In the genomic region with DNA sequence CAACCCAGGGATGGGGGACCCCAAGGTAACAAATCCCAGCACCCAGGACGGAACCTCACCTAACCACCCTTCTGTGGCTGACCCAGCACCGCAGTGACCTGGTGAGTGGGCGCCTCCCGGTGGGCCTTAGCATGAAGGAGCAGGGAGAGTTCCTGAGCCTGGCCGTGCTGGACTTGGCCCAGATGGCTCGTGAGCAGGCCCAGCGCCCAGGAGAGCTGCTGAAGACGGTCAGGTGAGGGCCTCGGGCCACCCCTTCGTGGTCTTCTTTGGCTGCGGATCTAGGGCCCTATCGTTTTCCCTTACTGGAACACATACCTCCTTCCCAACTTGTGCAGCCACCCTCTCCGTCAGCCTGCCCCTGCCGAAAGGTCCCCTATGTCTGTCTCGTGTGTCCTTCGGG, we compare ENCODE assay signal across 8 mouse cellular contexts. TPM values are rescaled to one million over a fixed set of nuclear protein-coding genes. Genes with fewer than 3 reads are reported as not detected.
DNase-seq lines count a peak whose midpoint lies in the region; ATAC-seq lines count a peak whose summit lies in the region.

No protein-coding gene starts in this region.

- peak overlapping the region; percentile 18 for H3K9ac ChIP-seq in heart, embryonic 15.5 days
- peak overlapping the region; percentile 28; the same call in 1 of the 2 replicates for H3K9ac ChIP-seq in embryonic facial prominence, embryonic 12.5 days
- H3K9ac ChIP-seq in hindbrain, embryonic 16.5 days (ENCODE audit: low read depth, low read length), result peak overlapping the region; percentile 63
- no peak overlapping the region for H3K9ac ChIP-seq in midbrain, embryonic 15.5 days

- H3K27me3 ChIP-seq in heart, embryonic 15.5 days, result peaks cover 61% of the 10 kb centered on the region
- peaks cover 89% of the 10 kb centered on the region for H3K27me3 ChIP-seq in embryonic facial prominence, embryonic 12.5 days
- peaks cover 63% of the 10 kb centered on the region for H3K27me3 ChIP-seq in hindbrain, embryonic 16.5 days (replicated peaks; ENCODE audit: control insufficient read depth, insufficient read depth, low read length)
- peaks cover 69% of the 10 kb centered on the region for H3K27me3 ChIP-seq in midbrain, embryonic 15.5 days (replicated peaks)

- peak overlapping the region; percentile 45 for H3K4me3 ChIP-seq in heart, embryonic 15.5 days
- H3K4me3 ChIP-seq in embryonic facial prominence, embryonic 12.5 days, result peak overlapping the region; percentile 20
- H3K4me3 ChIP-seq in hindbrain, embryonic 16.5 days (ENCODE audit: low read length), result peak overlapping the region; percentile 42
- peak overlapping the region; percentile 29 for H3K4me3 ChIP-seq in midbrain, embryonic 15.5 days

- WGBS in heart, embryonic 15.5 days, result 35% methylated on average over 16 of the region's 16 CpGs
- WGBS in embryonic facial prominence, embryonic 12.5 days, result 10% methylated on average over 16 of the region's 16 CpGs
- 17% methylated on average over 16 of the region's 16 CpGs for WGBS in hindbrain, embryonic 16.5 days
- 15% methylated on average over 16 of the region's 16 CpGs for WGBS in midbrain, embryonic 15.5 days

- H3K4me1 ChIP-seq in heart, embryonic 15.5 days (replicated peaks), result peaks cover 40% of the 10 kb centered on the region
- H3K4me1 ChIP-seq in embryonic facial prominence, embryonic 12.5 days, result peaks cover 18% of the 10 kb centered on the region
- H3K4me1 ChIP-seq in hindbrain, embryonic 16.5 days (ENCODE audit: control insufficient read depth, insufficient read depth, low read depth, low read length), result peaks cover 20% of the 10 kb centered on the region
- H3K4me1 ChIP-seq in midbrain, embryonic 15.5 days, result peaks cover 28% of the 10 kb centered on the region

- peak overlapping the region; percentile 77 for H3K4me2 ChIP-seq in heart, embryonic 15.5 days
- H3K4me2 ChIP-seq in embryonic facial prominence, embryonic 12.5 days (replicated peaks), result peak overlapping the region; percentile 43
- peak overlapping the region; percentile 69 for H3K4me2 ChIP-seq in hindbrain, embryonic 16.5 days (ENCODE audit: low read length)
- peak overlapping the region; percentile 49 for H3K4me2 ChIP-seq in midbrain, embryonic 15.5 days

- DNase-seq in heart, adult 9 months (ENCODE audit: low spot score in 2 of 2), result no peak
- DNase-seq in c-Kit-positive CD71-positive TER-119-positive erythroid progenitor cells, embryonic 14.5 days (ENCODE audit: low spot score), result no peak
- no peak for DNase-seq in layer of hippocampus, adult 11-12 months (ENCODE audit: low spot score)
- DNase-seq in lung, postnatal 10 days, result no peak

- no peaks in the 10 kb centered on the region for H3K36me3 ChIP-seq in heart, embryonic 15.5 days
- H3K36me3 ChIP-seq in embryonic facial prominence, embryonic 12.5 days, result no peaks in the 10 kb centered on the region
- no peaks in the 10 kb centered on the region for H3K36me3 ChIP-seq in hindbrain, embryonic 16.5 days (ENCODE audit: control insufficient read depth, insufficient read depth, low read length)
- H3K36me3 ChIP-seq in midbrain, embryonic 15.5 days (replicated peaks), result no peaks in the 10 kb centered on the region

- H3K9me3 ChIP-seq in heart, embryonic 15.5 days (replicated peaks), result no peaks in the 10 kb centered on the region
- no peaks in the 10 kb centered on the region for H3K9me3 ChIP-seq in embryonic facial prominence, embryonic 12.5 days
- H3K9me3 ChIP-seq in hindbrain, embryonic 16.5 days (ENCODE audit: control insufficient read depth, low read length), result no peaks in the 10 kb centered on the region
- H3K9me3 ChIP-seq in midbrain, embryonic 15.5 days, result no peaks in the 10 kb centered on the region

- no peak overlapping the region for H3K27ac ChIP-seq in heart, embryonic 15.5 days
- no peak overlapping the region for H3K27ac ChIP-seq in embryonic facial prominence, embryonic 12.5 days
- no peak overlapping the region for H3K27ac ChIP-seq in hindbrain, embryonic 16.5 days (ENCODE audit: low read depth, low read length)
- no peak overlapping the region for H3K27ac ChIP-seq in midbrain, embryonic 15.5 days

- no peak for ATAC-seq in heart, embryonic 15.5 days (replicated peaks; ENCODE audit: insufficient number of reproducible peaks, insufficient read depth, low FRiP score, low read depth)
- no peak for ATAC-seq in embryonic facial prominence, embryonic 12.5 days (ENCODE audit: insufficient number of reproducible peaks, insufficient read depth, low FRiP score, low TSS enrichment)
- no peak for ATAC-seq in hindbrain, embryonic 16.5 days
- no peak for ATAC-seq in midbrain, embryonic 15.5 days (replicated peaks)

RNA-seq across cellular contexts. Expression of gene Jak3, which starts 3.0 kb away (rescaled TPM):
- polyA plus RNA-seq in heart, embryonic 15.5 days (2015; fragmentation: Nextera tagmentation; extraction: Ambion mirVana), result 6.9 and 11.4 TPM in 2 replicates
- polyA plus RNA-seq in embryonic facial prominence, embryonic 12.5 days (2016; fragmentation: Nextera tagmentation; extraction: Ambion mirVana), result 3.4 and 4.5 TPM in 2 replicates
- 7.3 and 8.1 TPM in 2 replicates for polyA plus RNA-seq in hindbrain, embryonic 16.5 days (2015; fragmentation: Nextera tagmentation; extraction: Ambion mirVana)
- 5.2 and 5.8 TPM in 2 replicates for polyA plus RNA-seq in midbrain, embryonic 15.5 days (2015; fragmentation: Nextera tagmentation; extraction: Ambion mirVana)

RNA-seq across cellular contexts. Expression of gene Unc13a, which starts 7.6 kb away (rescaled TPM):
- polyA plus RNA-seq in heart, embryonic 15.5 days (2015; fragmentation: Nextera tagmentation; extraction: Ambion mirVana), result 0.49 and 0.75 TPM in 2 replicates
- polyA plus RNA-seq in embryonic facial prominence, embryonic 12.5 days (2016; fragmentation: Nextera tagmentation; extraction: Ambion mirVana), result 1.9 and 2.8 TPM in 2 replicates
- 22.4 and 23.1 TPM in 2 replicates for polyA plus RNA-seq in hindbrain, embryonic 16.5 days (2015; fragmentation: Nextera tagmentation; extraction: Ambion mirVana)
- polyA plus RNA-seq in midbrain, embryonic 15.5 days (2015; fragmentation: Nextera tagmentation; extraction: Ambion mirVana), result 26.9 and 27.4 TPM in 2 replicates

RNA-seq across cellular contexts. Expression of gene Insl3, which starts 9.9 kb away (rescaled TPM):
- polyA plus RNA-seq in heart, embryonic 15.5 days (2015; fragmentation: Nextera tagmentation; extraction: Ambion mirVana), result 1.7 and 3.8 TPM in 2 replicates
- polyA plus RNA-seq in embryonic facial prominence, embryonic 12.5 days (2016; fragmentation: Nextera tagmentation; extraction: Ambion mirVana), result 0.39 and 0.50 TPM in 2 replicates
- 1.2 and 1.5 TPM in 2 replicates for polyA plus RNA-seq in hindbrain, embryonic 16.5 days (2015; fragmentation: Nextera tagmentation; extraction: Ambion mirVana)
- 0.37 and 1.5 TPM in 2 replicates for polyA plus RNA-seq in midbrain, embryonic 15.5 days (2015; fragmentation: Nextera tagmentation; extraction: Ambion mirVana)

RNA-seq across cellular contexts. Expression of gene B3gnt3, which starts 22.5 kb away (rescaled TPM):
- 3.4 and 4.0 TPM in 2 replicates for polyA plus RNA-seq in heart, embryonic 15.5 days (2015; fragmentation: Nextera tagmentation; extraction: Ambion mirVana)
- polyA plus RNA-seq in embryonic facial prominence, embryonic 12.5 days (2016; fragmentation: Nextera tagmentation; extraction: Ambion mirVana), result 0.64 and 0.67 TPM in 2 replicates
- 0.44 and 0.62 TPM in 2 replicates for polyA plus RNA-seq in hindbrain, embryonic 16.5 days (2015; fragmentation: Nextera tagmentation; extraction: Ambion mirVana)
- polyA plus RNA-seq in midbrain, embryonic 15.5 days (2015; fragmentation: Nextera tagmentation; extraction: Ambion mirVana), result 0.27 and 0.36 TPM in 2 replicates

RNA-seq across cellular contexts. Expression of gene Fcho1, which starts 46.4 kb away (rescaled TPM):
- polyA plus RNA-seq in heart, embryonic 15.5 days (2015; fragmentation: Nextera tagmentation; extraction: Ambion mirVana), result 1.9 and 13.2 TPM in 2 replicates
- polyA plus RNA-seq in embryonic facial prominence, embryonic 12.5 days (2016; fragmentation: Nextera tagmentation; extraction: Ambion mirVana), result 7.4 and 8.3 TPM in 2 replicates
- 78.6 and 89.5 TPM in 2 replicates for polyA plus RNA-seq in hindbrain, embryonic 16.5 days (2015; fragmentation: Nextera tagmentation; extraction: Ambion mirVana)
- 96.0 and 102 TPM in 2 replicates for polyA plus RNA-seq in midbrain, embryonic 15.5 days (2015; fragmentation: Nextera tagmentation; extraction: Ambion mirVana)
